Mouse (Mus musculus): ENCODE measurements around the gene Klf8. TPM values are rescaled to one million over a fixed set of nuclear protein-coding genes. Genes with fewer than 3 reads are reported as not detected.
"Not testable (repeated sequence)": the region's sequence is repeated elsewhere in the genome, so short reads cannot be mapped to it uniquely, and the experiment has no call there.

The Klf8 gene
- total RNA-seq (2021): under 1 TPM; 0.26 to 0.39 TPM
- long read RNA-seq, experiment 1, partial matches to known transcripts: 1 of 1 reads
- long read RNA-seq, experiment 1, other reads (novel, unspliced or antisense): 0 of 1 reads
- long read RNA-seq, experiment 2: 0 reads

- intact Hi-C loops (cut with DNase I): loop anchor here (10.0 kb wide), 1 partner anchor 127 kb away; no protein-coding TSS in a partner anchor
- DNase-seq: peak in 1 of 2 experiments; percentile 1
Observed at GRCm38 (mm10) chrX:153237304-153237919, at the start of gene Klf8. TSS of gene Klf8 (plus strand) at chrX:153237466.

GRCm38 (mm10) chrX:153199185-153199584 is 38.1 kb upstream of the Klf8 start:
- DNase-seq: peak in 1 of 2 experiments; percentile 2
- intact Hi-C loops (cut with DNase I): not testable (repeated sequence)

GRCm38 (mm10) chrX:153211101-153211500 is 26.2 kb upstream of the Klf8 start:
- intact Hi-C loops (cut with DNase I): no loop called here
- DNase-seq: no peak

GRCm38 (mm10) chrX:153231240-153231639 is 6.0 kb upstream of the Klf8 start:
- intact Hi-C loops (cut with DNase I): loop anchor here (10.0 kb wide), 1 partner anchor 134 kb away; no protein-coding TSS in a partner anchor
- no peak for DNase-seq

GRCm38 (mm10) chrX:153233255-153233654 is 4.0 kb upstream of the Klf8 start:
- intact Hi-C loops (cut with DNase I): loop anchor here (10.0 kb wide), 1 partner anchor 132 kb away; no protein-coding TSS in a partner anchor
- no peak for DNase-seq

- DNase-seq: peak in 1 of 2 experiments; percentile 2
- intact Hi-C loops (cut with DNase I): loop anchor here (10.0 kb wide), 1 partner anchor 127 kb away; no protein-coding TSS in a partner anchor
Observed at GRCm38 (mm10) chrX:153237920-153238504, 746 bp downstream of the Klf8 start.

GRCm38 (mm10) chrX:153254256-153254655 is 17.0 kb downstream of the Klf8 start:
- no peak for DNase-seq
- intact Hi-C loops (cut with DNase I): no loop called here

- intact Hi-C loops (cut with DNase I): no loop called here
- DNase-seq: no peak
Observed at GRCm38 (mm10) chrX:153255504-153255903, 18.2 kb downstream of the Klf8 start.

GRCm38 (mm10) chrX:153282185-153282584 is 44.9 kb downstream of the Klf8 start:
- intact Hi-C loops (cut with DNase I): no loop called here

GRCm38 (mm10) chrX:153311356-153311755 is 74.1 kb downstream of the Klf8 start:
- intact Hi-C loops (cut with DNase I): no loop called here
- no peak for DNase-seq

More at GRCm38 (mm10) chrX:153282185-153282584, 44.9 kb downstream of the Klf8 start:
- DNase-seq: no peak

- DNase-seq: no peak
- intact Hi-C loops (cut with DNase I): no loop called here
Observed at GRCm38 (mm10) chrX:153323105-153323504, 85.8 kb downstream of the Klf8 start.

- intact Hi-C loops (cut with DNase I); DNase-seq: not testable (repeated sequence)
Observed at GRCm38 (mm10) chrX:153334140-153334539, 96.9 kb downstream of the Klf8 start.

- DNase-seq: peak; percentile 11 to 18
- intact Hi-C loops (cut with DNase I): loop anchor here (10.0 kb wide), 1 partner anchor 125 kb away; the partner anchor contains the start of gene Klf8
Observed at GRCm38 (mm10) chrX:153359331-153360215, 122.3 kb downstream of the Klf8 start.

- peak; percentile 2 to 20 for DNase-seq
- intact Hi-C loops (cut with DNase I): loop anchor here (10.0 kb wide), 1 partner anchor 125 kb away; the partner anchor contains the start of gene Klf8
Observed at GRCm38 (mm10) chrX:153360216-153360590, 122.9 kb downstream of the Klf8 start.

GRCm38 (mm10) chrX:153360666-153361269 is 123.5 kb downstream of the Klf8 start:
- intact Hi-C loops (cut with DNase I): loop anchor here (10.0 kb wide), 1 partner anchor 126 kb away; the partner anchor contains the start of gene Klf8
- DNase-seq: no peak

GRCm38 (mm10) chrX:153366754-153367153 is 129.5 kb downstream of the Klf8 start:
- intact Hi-C loops (cut with DNase I): loop anchor here (5.0 to 10.0 kb wide), 3 partner anchors 132 to 449 kb away; partner anchors contain the start of gene Klf8
- peak; percentile 26 to 53 for DNase-seq

- intact Hi-C loops (cut with DNase I): loop anchor here (5.0 to 10.0 kb wide), 3 partner anchors 135 to 452 kb away; partner anchors contain the start of gene Klf8
- DNase-seq: no peak
Observed at GRCm38 (mm10) chrX:153369780-153370179, 132.5 kb downstream of the Klf8 start.

GRCm38 (mm10) chrX:153375105-153375504 is 137.8 kb downstream of the Klf8 start:
- DNase-seq: no peak
- intact Hi-C loops (cut with DNase I): no loop called here

- no peak for DNase-seq
- intact Hi-C loops (cut with DNase I): no loop called here
Observed at GRCm38 (mm10) chrX:153381753-153382152, 144.5 kb downstream of the Klf8 start.

GRCm38 (mm10) chrX:153389291-153389690 is 152.0 kb downstream of the Klf8 start:
- peak; percentile 1 to 10 for DNase-seq
- intact Hi-C loops (cut with DNase I): loop anchor here (2.0 to 5.0 kb wide), 4 partner anchors 118 to 333 kb away; partner anchors contain the start of gene Nbdy

Measured in heart, postnatal 14 days (tissue).